Mouse (Mus musculus) T-cell, adult 2 months (primary cell): Measurements from ENCODE around the gene Pid1.

Experiments used
- DNase-seq: peaks from one replicate; pipeline ENCODE4 v3.0.0; 2022; ENCODE audit warnings: low spot score

Pid1 gene

DNA sequence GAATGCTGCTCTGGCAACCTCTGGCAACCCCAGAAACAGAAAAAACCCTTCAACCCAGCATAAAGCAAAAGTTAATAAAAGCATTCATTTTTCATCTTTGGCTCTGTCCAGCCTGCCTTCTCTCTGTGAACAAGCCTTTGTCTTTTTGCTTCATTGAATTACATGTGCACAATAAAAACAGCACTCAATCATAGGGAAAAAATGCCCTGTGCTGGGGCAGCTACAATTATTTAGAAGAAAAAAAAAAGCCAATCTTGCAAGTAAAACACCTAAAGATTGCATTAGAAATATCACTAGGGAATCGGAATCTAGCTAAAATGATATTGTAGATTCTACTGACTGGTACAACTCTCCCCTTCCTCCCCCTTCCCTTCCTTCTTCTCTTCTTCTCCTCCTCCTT is 307.7 kb downstream of the Pid1 start:
- DNase-seq: no peak

DNA sequence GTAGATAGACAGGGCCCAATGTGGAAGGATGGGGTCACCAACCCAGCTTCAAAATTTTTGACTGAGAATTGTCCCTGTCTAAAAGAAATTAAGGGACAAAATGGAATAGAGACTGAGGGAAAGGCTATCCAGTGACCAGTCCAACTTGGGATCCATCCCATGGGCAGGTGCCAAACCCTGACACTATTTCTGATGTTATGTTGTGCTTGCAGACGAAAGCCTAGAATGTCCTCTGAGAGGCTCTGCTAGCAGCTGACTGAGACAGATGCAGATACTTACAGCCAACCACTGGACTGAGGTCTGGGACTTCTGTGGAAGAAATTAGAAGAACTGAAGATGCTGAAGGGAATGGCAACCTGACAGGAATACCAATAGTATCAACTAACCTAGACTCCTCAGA is 338.2 kb downstream of the Pid1 start:
- no peak for DNase-seq

DNA sequence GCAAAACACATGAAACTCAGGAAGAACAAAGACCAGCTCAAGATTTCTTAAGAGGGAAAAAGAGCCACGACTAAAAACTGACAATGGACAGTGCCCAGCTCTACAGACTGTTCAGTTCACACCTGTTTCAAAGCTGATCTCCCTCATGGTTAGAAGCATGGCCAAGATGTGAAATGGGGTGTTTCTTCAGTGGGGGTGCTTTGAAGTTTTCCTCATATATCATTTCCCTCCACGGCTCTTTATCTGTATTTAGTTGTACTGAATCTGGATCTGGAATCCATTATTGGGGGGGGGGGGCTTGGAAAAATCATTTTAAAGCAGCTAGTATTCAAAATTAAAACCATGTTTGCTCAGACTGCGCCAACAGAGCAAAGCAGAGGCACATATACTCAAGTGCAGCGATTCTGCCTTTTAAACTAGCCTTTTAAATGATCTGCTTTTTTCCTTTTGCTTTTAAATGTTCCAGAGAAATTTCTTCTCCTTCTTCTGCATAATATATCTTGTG is 351.1 kb downstream of the Pid1 start:
- DNase-seq: no peak

DNA sequence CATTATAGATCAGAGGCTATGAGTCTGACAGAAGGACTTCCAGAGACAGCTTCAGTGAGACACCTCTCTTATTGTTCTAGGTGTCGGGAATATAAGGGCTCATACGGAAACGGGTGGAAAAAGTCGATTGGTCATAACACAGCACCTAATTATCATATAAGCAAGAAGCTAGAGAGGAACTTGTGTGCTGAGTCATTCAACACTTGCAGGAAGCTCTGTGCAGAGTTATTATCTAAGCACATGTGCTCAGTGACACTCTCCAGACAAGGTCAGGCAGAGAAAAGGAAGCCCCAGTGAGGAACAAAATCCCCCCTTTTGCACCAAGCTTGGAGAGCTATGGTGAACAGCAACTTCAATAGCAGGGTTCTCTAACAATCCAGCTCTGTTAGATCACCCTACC is 361.4 kb downstream of the Pid1 start:
- DNase-seq: no peak
